ENCODE assay signal across 34 mouse cellular contexts in the genomic region with DNA sequence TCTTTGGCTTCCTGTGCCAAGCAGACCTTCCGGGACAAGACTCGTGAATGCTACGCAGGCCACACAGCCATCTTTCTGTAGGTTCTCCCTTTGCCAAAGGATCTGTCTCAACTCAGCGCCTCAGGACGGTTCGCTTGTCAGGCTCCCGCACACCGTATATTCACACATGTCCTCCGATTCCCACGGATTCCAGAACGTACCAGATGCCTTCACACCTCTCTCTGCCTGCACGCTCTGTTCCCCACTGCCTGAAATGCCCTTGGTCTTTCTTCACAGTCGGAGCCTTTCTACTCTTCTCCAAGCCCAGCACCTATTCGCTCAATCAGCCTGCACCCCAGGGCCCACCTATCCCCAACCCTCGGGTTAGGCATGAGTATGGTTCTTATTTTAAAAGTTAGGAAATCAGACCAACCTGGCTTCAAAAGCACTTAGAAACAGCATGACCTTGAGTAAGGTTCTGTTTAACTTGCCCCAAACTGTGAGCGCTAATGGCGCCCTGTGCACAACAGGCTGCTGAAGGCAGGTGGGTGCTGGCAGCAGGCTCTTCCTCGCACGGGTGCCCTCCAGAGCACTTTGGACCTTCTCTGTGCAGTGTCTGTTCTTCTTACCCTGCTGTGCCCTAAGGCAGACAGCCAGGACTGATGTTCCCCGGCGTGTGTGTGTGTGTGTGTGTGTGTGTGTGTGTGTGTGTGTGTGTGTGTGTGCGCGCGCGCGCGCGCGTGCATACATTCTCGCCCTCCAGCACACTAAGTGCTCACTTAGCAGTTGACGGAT. TPM values are rescaled to one million over a fixed set of nuclear protein-coding genes. Genes with fewer than 3 reads are reported as not detected.
DNase-seq lines count a peak whose midpoint lies in the region; ATAC-seq and TF ChIP-seq lines count a peak whose summit lies in the region.
"Had no signal": no experiment of that assay in that cellular context is flagged by ENCODE, and none has a peak within 500 bp of the region (broad histone marks: within the 10 kb centered on the region; RNA-seq: fewer than 3 reads in every experiment).

No protein-coding gene starts in this region.

- H3K27ac ChIP-seq in kidney, adult 2 months (ENCODE audit: insufficient read depth, low read depth, low read length): no peak overlapping the region
- H3K27ac ChIP-seq in kidney, embryonic 14.5 days (ENCODE audit: low read depth, low read length): no peak overlapping the region
- no peak overlapping the region for H3K27ac ChIP-seq in limb, embryonic 12.5 days
- no peak overlapping the region for H3K27ac ChIP-seq in limb, embryonic 10.5 days
- H3K27ac ChIP-seq: forebrain, embryonic 15.5 days; hindbrain, embryonic 12.5 days; hindbrain, postnatal 0 days; intestine, embryonic 15.5 days; liver, embryonic 12.5 days; midbrain, embryonic 12.5 days; neural tube, embryonic 13.5 days; stomach, postnatal 0 days had no signal

- TF ChIP-seq CTCF in kidney, adult 2 months (conservative IDR thresholded peaks at IDR 0.05; ENCODE audit: insufficient read depth, insufficient read length, low read depth, low read length): no peak

- H3K9ac ChIP-seq in kidney, embryonic 14.5 days (ENCODE audit: low read depth, low read length): no peak overlapping the region
- 0 out of 2 replicates have a peak overlapping the region, but pooled peaks have one; percentile 18 for H3K9ac ChIP-seq in limb, embryonic 12.5 days (replicated peaks)
- H3K9ac ChIP-seq: forebrain, embryonic 15.5 days; hindbrain, embryonic 12.5 days; intestine, embryonic 15.5 days; liver, embryonic 12.5 days; liver, postnatal 0 days; midbrain, embryonic 12.5 days; neural tube, embryonic 13.5 days had no signal

- peaks cover 5% of the 10 kb centered on the region; the same call in 1 of the 2 replicates for H3K27me3 ChIP-seq in kidney, adult 2 months (replicated peaks; ENCODE audit: control insufficient read depth, insufficient read depth, low read length)
- H3K27me3 ChIP-seq in kidney, embryonic 14.5 days (ENCODE audit: control insufficient read depth, insufficient read depth, low read length): peaks cover 79% of the 10 kb centered on the region
- H3K27me3 ChIP-seq in limb, embryonic 12.5 days: peaks cover 99% of the 10 kb centered on the region
- peaks cover 100% of the 10 kb centered on the region for H3K27me3 ChIP-seq in limb, embryonic 10.5 days (ENCODE audit: low read depth, poor library complexity, severe bottlenecking)

- H3K4me2 ChIP-seq in kidney, embryonic 14.5 days (replicated peaks; ENCODE audit: low read depth, low read length): no peak overlapping the region
- no peak overlapping the region for H3K4me2 ChIP-seq in limb, embryonic 12.5 days
- H3K4me2 ChIP-seq: forebrain, embryonic 15.5 days; heart, embryonic 11.5 days; intestine, embryonic 15.5 days; liver, embryonic 12.5 days; midbrain, embryonic 12.5 days; neural tube, embryonic 13.5 days had no signal

- H3K36me3 ChIP-seq in kidney, adult 2 months (ENCODE audit: control insufficient read depth, insufficient read depth, low read length): no peaks in the 10 kb centered on the region
- H3K36me3 ChIP-seq in kidney, embryonic 14.5 days (ENCODE audit: control insufficient read depth, insufficient read depth, low read length): no peaks in the 10 kb centered on the region
- H3K36me3 ChIP-seq in limb, embryonic 12.5 days: no peaks in the 10 kb centered on the region
- no peaks in the 10 kb centered on the region for H3K36me3 ChIP-seq in limb, embryonic 10.5 days
- H3K36me3 ChIP-seq: forebrain, embryonic 15.5 days; hindbrain, embryonic 12.5 days; intestine, embryonic 15.5 days; liver, embryonic 12.5 days; midbrain, embryonic 12.5 days; neural tube, embryonic 13.5 days had no signal

- peak; percentile 83 for DNase-seq in kidney, adult 2 months
- no peak for DNase-seq in limb, embryonic 10.5 days (ENCODE audit: low spot score)
- DNase-seq in kidney, adult 9 months: peak; percentile 71
- DNase-seq in lung, postnatal 36 days: no peak
- DNase-seq: adrenal gland, adult 8-10 months; B cell, adult 2 months; cerebellum, adult 8-10 months; cerebellum, postnatal 25 days; gastrocnemius, postnatal 14 days; heart, adult 11 months; heart, postnatal 36 days; liver, postnatal 0 days; lung, postnatal 4 days; right cerebral cortex, postnatal 4 days; thymus, adult 18-20 months; thymus, postnatal 25 days had no signal

- WGBS in kidney, adult 2 months: 53% methylated on average over 31 of the region's 31 CpGs
- 53% methylated on average over 31 of the region's 31 CpGs for WGBS in kidney, embryonic 14.5 days
- WGBS in limb, embryonic 12.5 days: 49% methylated on average over 31 of the region's 31 CpGs
- 55% methylated on average over 31 of the region's 31 CpGs for WGBS in limb, embryonic 10.5 days

- no peak for ATAC-seq in kidney, embryonic 14.5 days (ENCODE audit: low FRiP score, low TSS enrichment)
- ATAC-seq in limb, embryonic 12.5 days (ENCODE audit: insufficient number of reproducible peaks, insufficient read depth, low FRiP score, low TSS enrichment, low read depth): no peak
- no peak for ATAC-seq in erythroblast, adult 5-6 weeks (replicated peaks; ENCODE audit: low FRiP score, poor library complexity, severe bottlenecking)
- ATAC-seq: activated CD4-positive, CD25-positive, alpha-beta regulatory T cell, adult 4 months; forebrain, embryonic 15.5 days; hindbrain, postnatal 0 days; intestine, embryonic 15.5 days; liver, embryonic 12.5 days; liver, postnatal 0 days had no signal

- no peaks in the 10 kb centered on the region for H3K9me3 ChIP-seq in kidney, embryonic 14.5 days (ENCODE audit: control insufficient read depth, low read length)
- no peaks in the 10 kb centered on the region for H3K9me3 ChIP-seq in limb, embryonic 12.5 days
- no peaks in the 10 kb centered on the region for H3K9me3 ChIP-seq in limb, embryonic 10.5 days (replicated peaks)
- H3K9me3 ChIP-seq: forebrain, embryonic 15.5 days; hindbrain, embryonic 12.5 days; intestine, embryonic 15.5 days; liver, embryonic 12.5 days; midbrain, embryonic 12.5 days; neural tube, embryonic 13.5 days had no signal

- no peak overlapping the region for H3K4me3 ChIP-seq in kidney, adult 2 months (ENCODE audit: insufficient read depth, low read depth, low read length)
- no peak overlapping the region for H3K4me3 ChIP-seq in kidney, embryonic 14.5 days (ENCODE audit: low read length)
- no peak overlapping the region for H3K4me3 ChIP-seq in limb, embryonic 12.5 days (replicated peaks)
- H3K4me3 ChIP-seq in limb, embryonic 10.5 days: no peak overlapping the region
- H3K4me3 ChIP-seq: hindbrain, embryonic 12.5 days; intestine, embryonic 15.5 days; liver, embryonic 12.5 days; megakaryocyte, embryonic 14.5 days; midbrain, embryonic 12.5 days; myocyte; neural tube, embryonic 13.5 days had no signal

- no peak for TF ChIP-seq POLR2A in kidney, adult 2 months (IDR thresholded peaks at IDR 0.05; ENCODE audit: low read depth, low read length)

- H3K4me1 ChIP-seq in kidney, adult 2 months (ENCODE audit: control insufficient read depth, insufficient read depth, low read length): peaks cover 2% of the 10 kb centered on the region; the same call in 1 of the 2 replicates
- H3K4me1 ChIP-seq in kidney, embryonic 14.5 days (ENCODE audit: control insufficient read depth, insufficient read depth, low read length): peaks cover 10% of the 10 kb centered on the region
- H3K4me1 ChIP-seq in limb, embryonic 12.5 days (replicated peaks): peaks cover 24% of the 10 kb centered on the region
- peaks cover 41% of the 10 kb centered on the region for H3K4me1 ChIP-seq in limb, embryonic 10.5 days

RNA-seq across cellular contexts. Expression of a gene that starts 2.2 kb away (rescaled TPM):
- 0.05 and 0.08 TPM in 2 replicates for polyA plus RNA-seq in kidney, adult 2 months (2012; rRNA removed)
- 0.23 TPM in 1 of 2 replicates, not detected in the other for polyA plus RNA-seq in kidney, embryonic 14.5 days (2014; fragmentation: Nextera tagmentation; extraction: Ambion mirVana)
- not detected in 2 replicates for polyA plus RNA-seq in limb, embryonic 12.5 days (2016; fragmentation: Nextera tagmentation; extraction: Ambion mirVana)
- not detected in 2 replicates for polyA plus RNA-seq in limb, embryonic 10.5 days (2016; fragmentation: Nextera tagmentation; extraction: Ambion mirVana)
- not detected in 2 replicates for total RNA-seq in erythroblast, adult 5-6 weeks (2015; ENCODE audit: low replicate concordance)
- total RNA-seq in erythroblast, adult 5-6 weeks (2017; ENCODE audit: low replicate concordance): not detected in 2 replicates
- polyA plus RNA-seq: activated CD4-positive, CD25-positive, alpha-beta regulatory T cell, adult 4 months; embryonic facial prominence, embryonic 11.5 days; heart, embryonic 11.5 days; hindbrain, embryonic 12.5 days; hindbrain, postnatal 0 days; intestine, embryonic 15.5 days; liver, embryonic 12.5 days; liver, postnatal 0 days; lung, embryonic 16.5 days; midbrain, embryonic 12.5 days; neural tube, embryonic 13.5 days; spleen, adult 2 months; stomach, postnatal 0 days had no signal

RNA-seq across cellular contexts. Expression of a gene that starts 9.0 kb away (rescaled TPM):
- 5.9 and 7.8 TPM in 2 replicates for polyA plus RNA-seq in kidney, adult 2 months (2012; rRNA removed)
- 38.2 and 40.1 TPM in 2 replicates for polyA plus RNA-seq in kidney, embryonic 14.5 days (2014; fragmentation: Nextera tagmentation; extraction: Ambion mirVana)
- 35.9 and 42.8 TPM in 2 replicates for polyA plus RNA-seq in limb, embryonic 12.5 days (2016; fragmentation: Nextera tagmentation; extraction: Ambion mirVana)
- polyA plus RNA-seq in limb, embryonic 10.5 days (2016; fragmentation: Nextera tagmentation; extraction: Ambion mirVana): 4.2 and 9.4 TPM in 2 replicates
- total RNA-seq in erythroblast, adult 5-6 weeks (2015; ENCODE audit: low replicate concordance): not detected in 2 replicates
- not detected in 2 replicates for total RNA-seq in erythroblast, adult 5-6 weeks (2017; ENCODE audit: low replicate concordance)

RNA-seq across cellular contexts. Expression of a gene that starts 39.3 kb away (rescaled TPM):
- 148 and 160 TPM in 2 replicates for polyA plus RNA-seq in kidney, adult 2 months (2012; rRNA removed)
- polyA plus RNA-seq in kidney, embryonic 14.5 days (2014; fragmentation: Nextera tagmentation; extraction: Ambion mirVana): 84.7 and 93.8 TPM in 2 replicates
- polyA plus RNA-seq in limb, embryonic 12.5 days (2016; fragmentation: Nextera tagmentation; extraction: Ambion mirVana): 67.4 and 68.6 TPM in 2 replicates
- polyA plus RNA-seq in limb, embryonic 10.5 days (2016; fragmentation: Nextera tagmentation; extraction: Ambion mirVana): 44.9 and 51.4 TPM in 2 replicates
- 58.0 and 58.7 TPM in 2 replicates for total RNA-seq in erythroblast, adult 5-6 weeks (2015; ENCODE audit: low replicate concordance)
- 96.5 and 123 TPM in 2 replicates for total RNA-seq in erythroblast, adult 5-6 weeks (2017; ENCODE audit: low replicate concordance)

RNA-seq across cellular contexts. Expression of a gene that starts 51.9 kb away (rescaled TPM):
- polyA plus RNA-seq in kidney, adult 2 months (2012; rRNA removed): 31.5 and 34.9 TPM in 2 replicates
- 88.8 and 107 TPM in 2 replicates for polyA plus RNA-seq in kidney, embryonic 14.5 days (2014; fragmentation: Nextera tagmentation; extraction: Ambion mirVana)
- 148 and 158 TPM in 2 replicates for polyA plus RNA-seq in limb, embryonic 12.5 days (2016; fragmentation: Nextera tagmentation; extraction: Ambion mirVana)
- 152 and 170 TPM in 2 replicates for polyA plus RNA-seq in limb, embryonic 10.5 days (2016; fragmentation: Nextera tagmentation; extraction: Ambion mirVana)
- 13.2 and 14.6 TPM in 2 replicates for total RNA-seq in erythroblast, adult 5-6 weeks (2015; ENCODE audit: low replicate concordance)
- total RNA-seq in erythroblast, adult 5-6 weeks (2017; ENCODE audit: low replicate concordance): 3.9 and 16.3 TPM in 2 replicates

Comparison
In these comparisons a context has a peak if more than half of its experiments do, and no peak if none do; other contexts are left out.
1. DNase-seq: peak in kidney, adult 2 months (single experiment) and kidney, adult 9 months (single experiment); none in limb, embryonic 10.5 days (single experiment) and lung, postnatal 36 days (single experiment).